Mouse (Mus musculus) midbrain, postnatal 0 days (tissue): ENCODE measurements around the gene Herc6. TPM values are rescaled to one million over a fixed set of nuclear protein-coding genes. Genes with fewer than 3 reads are reported as not detected.
"Not testable (repeated sequence)": the region's sequence is repeated elsewhere in the genome, so short reads cannot be mapped to it uniquely, and the experiment has no call there.

Experiments
- ATAC-seq: fragments of 200-750 bp; cut with Nextera tagmentation; 2 replicates; pipeline ENCODE4 v1.8.0; 2017; ENCODE audit warnings: moderate number of reproducible peaks, mild to moderate bottlenecking, moderate TSS enrichment, moderate library complexity; ENCODE audit not compliant: low FRiP score
- DNase-seq: peaks from one replicate; pipeline ENCODE4 v3.0.0-alpha.2; 2015; ENCODE audit warnings: low spot score
- H3K27ac ChIP-seq: fragments of 300-500 bp; sonication (generic); 2 replicates; pipeline ENCODE4 v1.5.1; 2014; ENCODE audit warnings: low read depth, mild to moderate bottlenecking, low read length, mixed read lengths
- H3K27me3 ChIP-seq: fragments of 300-500 bp; sonication (generic); 2 replicates; pipeline ENCODE4 v1.6.1; 2014; ENCODE audit warnings: low read length, control low read depth, mixed read lengths; ENCODE audit not compliant: insufficient read depth
- H3K36me3 ChIP-seq: fragments of 300-500 bp; sonication (generic); 2 replicates; pipeline ENCODE4 v1.6.1; 2014; ENCODE audit warnings: low read length, control low read depth, mixed read lengths; ENCODE audit not compliant: insufficient read depth
- H3K4me1 ChIP-seq: fragments of 300-500 bp; sonication (generic); 2 replicates; pipeline ENCODE4 v1.6.1; 2014; ENCODE audit warnings: mild to moderate bottlenecking, control low read depth, antibody characterized with exemption, low read length, mixed read lengths; ENCODE audit not compliant: insufficient read depth
- H3K4me2 ChIP-seq: fragments of 300-500 bp; sonication (generic); 2 replicates; pipeline ENCODE4 v1.6.1; 2014; ENCODE audit warnings: low read depth, mild to moderate bottlenecking, low read length, mixed read lengths; ENCODE audit not compliant: poor library complexity, severe bottlenecking
- H3K4me3 ChIP-seq: fragments of 300-500 bp; sonication (generic); 2 replicates; pipeline ENCODE4 v1.5.1; 2014; ENCODE audit warnings: low read depth, mild to moderate bottlenecking, low read length, moderate library complexity
- H3K9ac ChIP-seq: fragments of 300-500 bp; sonication (generic); replicated peaks from 2 replicates; pipeline ENCODE4 v1.6.1; 2014; ENCODE audit warnings: mild to moderate bottlenecking, low read length, moderate library complexity, mixed read lengths; ENCODE audit not compliant: poor library complexity, severe bottlenecking
- H3K9me3 ChIP-seq: fragments of 300-500 bp; sonication (generic); 2 replicates; pipeline ENCODE4 v1.6.1; 2016; ENCODE audit warnings: low read length, control low read depth
- CTCF ChIP-seq: IDR thresholded peaks from 2 replicates; pipeline ENCODE4 v1.5.1; 2016; ENCODE audit warnings: antibody characterized with exemption, mild to moderate bottlenecking
- WGBS: fragments of 180-500 bp; shearing (Covaris S2); extraction: QIAGEN DNeasy Blood & Tissue Kit; methylation state at CpG from one replicate; pipeline ENCODE4 v1.1.7; 2014; 5-methylcytosine and 5-hydroxymethylcytosine counted together
- polyA plus RNA-seq: library from polyadenylated mRNA; unstranded; fragments of >200 nt; fragmentation: Nextera tagmentation; extraction: Ambion mirVana; gene quantifications from 2 replicates; pipeline ENCODE4 v1.2.1, GENCODE M21; 2015
- total RNA-seq: library from RNA; depleted of rRNA; stranded (reverse); fragments of >200 nt; gene quantifications from 2 replicates; pipeline ENCODE4 v1.2.3, GENCODE M21; 2014

The Herc6 gene
- total and polyA plus RNA-seq, 2 experiments from 2014 or later = 1.2 to 1.9 TPM

- 81% methylated on average over 1 of the region's 1 CpGs for whole genome bisulfite sequencing
- no peaks in the 10 kb centered on the region for H3K9me3 ChIP-seq
- no peak overlapping the region for H3K9ac ChIP-seq
- ATAC-seq (no peak), DNase-seq (no peak)
- H3K27ac ChIP-seq = no peak overlapping the region
- H3K4me1 ChIP-seq = no peaks in the 10 kb centered on the region
- no peak overlapping the region for H3K4me3 ChIP-seq
- H3K27me3 ChIP-seq = no peaks in the 10 kb centered on the region
- no peaks in the 10 kb centered on the region for H3K36me3 ChIP-seq
- no peak for TF ChIP-seq CTCF
- H3K4me2 ChIP-seq = no peak overlapping the region
Measured at GRCm38 (mm10) chr6:57541737-57542335, 39.0 kb upstream of the Herc6 start.

DNA sequence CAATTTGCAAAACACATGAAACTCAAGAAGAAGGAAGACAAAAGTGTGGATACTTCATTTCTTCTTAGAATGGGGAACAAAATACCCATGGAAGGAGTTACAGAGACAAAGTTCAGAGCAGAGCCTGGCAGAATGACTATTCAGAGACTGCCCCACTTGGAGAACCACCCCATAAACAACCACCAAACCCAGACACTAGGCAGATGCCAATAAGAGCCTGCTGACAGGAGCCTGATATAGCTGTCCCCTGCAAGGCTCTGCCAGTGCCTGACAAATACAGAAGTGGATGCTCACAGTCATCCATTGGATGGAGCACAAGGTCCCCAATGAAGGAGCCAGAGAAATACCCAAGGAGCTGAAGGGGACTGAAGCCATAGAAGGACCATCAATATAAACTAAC, 37.2 kb upstream of the Herc6 start:
- not testable (repeated sequence) for H3K4me1 ChIP-seq, H3K4me3 ChIP-seq, H3K27ac ChIP-seq, H3K36me3 ChIP-seq, H3K4me2 ChIP-seq, ATAC-seq, H3K27me3 ChIP-seq, H3K9me3 ChIP-seq, H3K9ac ChIP-seq, DNase-seq

- no peak overlapping the region for H3K4me3 ChIP-seq
- no peak overlapping the region for H3K9ac ChIP-seq
- H3K4me1 ChIP-seq = no peaks in the 10 kb centered on the region
- DNase-seq = peak; percentile 37
- H3K27me3 ChIP-seq = no peaks in the 10 kb centered on the region
- H3K4me2 ChIP-seq = no peak overlapping the region
- peak; percentile 72; the same call in 1 of the 2 replicates for ATAC-seq
- 60% methylated on average over 2 of the region's 2 CpGs for WGBS
- H3K27ac ChIP-seq = no peak overlapping the region
- no peaks in the 10 kb centered on the region for H3K36me3 ChIP-seq
- no peaks in the 10 kb centered on the region for H3K9me3 ChIP-seq
- no peak for TF ChIP-seq CTCF
Measured at GRCm38 (mm10) chr6:57544866-57545265, 35.9 kb upstream of the Herc6 start.

DNA sequence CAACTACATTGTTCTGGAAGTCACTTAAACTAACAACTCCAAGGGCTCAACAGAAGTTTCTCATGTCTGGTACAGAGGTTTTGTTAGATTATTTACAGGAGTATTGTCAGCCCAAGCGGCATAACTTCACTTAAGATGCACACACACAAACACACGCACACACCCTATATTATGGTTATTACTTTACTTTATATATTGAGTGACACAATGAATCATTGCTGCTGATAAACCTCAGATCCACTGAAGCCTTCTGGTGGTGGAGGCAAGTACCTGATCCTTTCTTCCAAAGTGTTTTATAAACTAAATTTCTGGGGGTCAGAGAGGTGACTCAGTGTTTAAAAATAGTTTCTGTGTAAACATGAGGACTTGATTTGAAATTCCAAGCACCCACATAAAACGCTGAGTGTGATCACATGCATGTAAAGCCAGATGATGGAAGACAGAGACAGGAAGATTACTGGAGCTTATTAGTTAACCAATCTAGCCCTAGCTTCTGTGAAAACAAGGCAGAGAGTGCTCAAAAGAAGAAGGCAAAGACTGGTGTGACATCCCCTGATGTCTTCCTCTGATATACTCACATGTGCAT, 29.5 kb upstream of the Herc6 start:
- DNase-seq = no peak
- WGBS = 82% methylated on average over 3 of the region's 3 CpGs
- H3K36me3 ChIP-seq = no peaks in the 10 kb centered on the region
- no peaks in the 10 kb centered on the region for H3K27me3 ChIP-seq
- ATAC-seq = no peak
- no peak overlapping the region for H3K4me3 ChIP-seq
- H3K4me1 ChIP-seq = no peaks in the 10 kb centered on the region
- no peak overlapping the region for H3K9ac ChIP-seq
- no peaks in the 10 kb centered on the region for H3K9me3 ChIP-seq
- no peak overlapping the region for H3K27ac ChIP-seq
- no peak for TF ChIP-seq CTCF
- no peak overlapping the region for H3K4me2 ChIP-seq

DNA sequence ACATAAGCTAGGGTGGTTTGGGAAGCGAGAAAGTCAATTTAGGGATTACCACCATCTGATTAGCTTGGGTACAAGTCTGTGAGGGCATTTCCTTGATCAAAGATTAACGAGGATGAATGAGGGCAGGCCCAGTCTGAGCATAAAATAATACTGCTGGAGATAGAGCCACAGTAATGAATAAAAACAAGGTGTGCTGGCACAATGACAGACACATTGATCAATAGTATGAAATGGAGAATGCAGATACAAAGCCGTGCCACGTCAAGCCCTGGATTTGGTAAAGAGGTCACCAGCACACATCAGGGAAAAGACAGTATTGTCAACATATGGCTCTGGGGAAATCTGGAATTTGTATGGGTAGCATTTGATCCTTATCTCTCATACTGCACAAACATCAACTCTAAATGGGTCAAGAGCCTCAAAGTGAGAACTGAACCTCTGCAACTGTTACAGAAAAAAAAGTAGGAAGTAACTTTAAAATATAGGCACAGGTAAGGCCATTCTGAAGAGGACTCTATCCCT, 22.9 kb upstream of the Herc6 start:
- H3K4me2 ChIP-seq = no peak overlapping the region
- DNase-seq (no peak), ATAC-seq (no peak)
- H3K36me3 ChIP-seq = no peaks in the 10 kb centered on the region
- no peaks in the 10 kb centered on the region for H3K27me3 ChIP-seq
- H3K27ac ChIP-seq = no peak overlapping the region
- H3K4me3 ChIP-seq = no peak overlapping the region
- H3K9me3 ChIP-seq = no peaks in the 10 kb centered on the region
- H3K4me1 ChIP-seq = no peaks in the 10 kb centered on the region
- no peak for TF ChIP-seq CTCF
- 57% methylated on average over 4 of the region's 4 CpGs for WGBS
- H3K9ac ChIP-seq = no peak overlapping the region

GRCm38 (mm10) chr6:57563454-57563853, 17.3 kb upstream of the Herc6 start:
- H3K9me3 ChIP-seq = no peaks in the 10 kb centered on the region
- DNase-seq = no peak
- no peaks in the 10 kb centered on the region for H3K4me1 ChIP-seq
- no peaks in the 10 kb centered on the region for H3K36me3 ChIP-seq
- no peak overlapping the region for H3K4me3 ChIP-seq
- 81% methylated on average over 1 of the region's 1 CpGs for WGBS
- no peaks in the 10 kb centered on the region for H3K27me3 ChIP-seq
- no peak for ATAC-seq
- no peak overlapping the region for H3K9ac ChIP-seq
- TF ChIP-seq CTCF = no peak
- no peak overlapping the region for H3K4me2 ChIP-seq
- H3K27ac ChIP-seq = no peak overlapping the region
